Mouse (Mus musculus) retina, postnatal 7 days (tissue): ENCODE results near the gene Camta1.
A peak's percentile ranks its signal among the peaks of the same experiment; 100 is the strongest.
"Not testable (repeated sequence)": the region's sequence is repeated elsewhere in the genome, so short reads cannot be mapped to it uniquely, and the experiment has no call there.

ENCODE experiments used
- DNase-seq: peaks from one replicate; pipeline ENCODE4 v3.0.0-alpha.2; 2012; ENCODE audit warnings: low read depth, low spot score

The Camta1 gene

DNA sequence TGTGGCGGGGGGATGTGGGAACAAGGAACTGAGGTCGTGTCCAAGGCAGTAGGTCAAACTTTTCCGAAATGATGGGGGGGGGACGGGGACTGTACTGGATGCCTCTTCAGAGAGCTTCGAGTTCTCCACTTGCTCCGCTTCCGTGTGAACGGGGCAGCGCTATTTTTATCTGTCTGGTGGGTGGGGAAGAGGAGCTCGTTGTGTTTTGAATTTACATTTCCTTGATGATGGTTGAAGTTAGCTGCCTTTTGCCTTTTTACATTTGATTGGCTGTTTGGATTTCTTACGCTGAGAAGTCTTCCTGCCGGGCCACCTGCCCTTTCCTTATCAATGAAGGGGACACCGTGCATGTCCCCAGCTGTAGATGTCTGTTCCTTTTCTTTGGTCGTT lies 923.6 kb downstream of the Camta1 start:
- DNase-seq: no peak

DNA sequence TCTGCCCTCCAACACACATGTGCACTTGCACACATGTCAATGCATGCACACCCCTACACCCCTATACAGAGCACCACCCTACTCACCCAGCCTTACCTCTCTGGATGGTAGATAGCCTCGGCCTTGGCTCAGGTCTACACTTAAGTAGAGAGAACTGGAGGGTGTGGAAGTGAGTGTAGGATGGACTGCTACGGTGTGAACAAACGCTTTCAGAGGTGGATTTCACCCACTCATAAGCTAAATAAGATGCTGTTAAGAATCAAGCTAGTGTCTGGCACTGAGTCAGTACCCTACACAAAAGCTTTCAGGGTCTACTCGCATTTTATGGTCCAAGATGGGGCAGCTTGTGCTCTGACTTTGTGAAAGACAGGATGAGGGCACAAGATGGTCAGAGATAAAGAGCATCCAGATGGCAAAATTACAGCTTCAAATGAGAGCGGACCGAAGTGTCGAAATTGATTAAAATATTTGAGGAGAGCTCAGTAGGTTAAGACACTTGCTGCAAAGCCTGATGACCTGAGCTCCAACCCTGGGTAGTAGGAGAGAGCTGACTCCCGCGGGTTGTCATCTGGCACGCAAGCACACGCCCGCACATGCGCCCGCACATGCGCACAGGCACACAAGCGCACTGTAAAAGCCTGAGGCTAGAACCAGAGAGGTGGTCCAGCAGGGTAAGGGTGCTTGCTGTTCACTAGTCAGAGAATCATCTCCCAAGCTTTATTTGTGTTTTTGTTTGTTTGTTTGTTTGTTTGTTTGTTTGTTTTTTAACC lies 924.2 kb downstream of the Camta1 start:
- DNase-seq: no peak

DNA sequence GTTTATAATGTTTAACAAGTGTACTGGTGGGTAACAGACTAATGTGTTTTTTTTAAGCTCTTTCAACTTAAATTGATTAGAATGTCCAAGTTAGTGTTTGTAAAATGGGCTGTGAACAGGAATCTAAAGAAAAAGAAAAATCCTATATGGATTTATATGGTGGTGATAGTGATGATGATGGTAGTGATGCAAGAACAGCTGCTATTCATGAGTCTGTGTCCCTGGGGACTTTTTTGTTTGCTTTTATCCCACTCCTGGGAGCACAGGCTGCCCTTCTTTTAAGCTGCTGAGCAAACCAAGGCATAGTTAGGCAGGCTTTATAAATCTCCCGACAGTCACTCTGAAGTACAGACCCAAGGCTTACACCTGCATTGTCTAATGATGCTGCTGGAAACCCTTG lies 928.2 kb downstream of the Camta1 start:
- DNase-seq: no peak

DNA sequence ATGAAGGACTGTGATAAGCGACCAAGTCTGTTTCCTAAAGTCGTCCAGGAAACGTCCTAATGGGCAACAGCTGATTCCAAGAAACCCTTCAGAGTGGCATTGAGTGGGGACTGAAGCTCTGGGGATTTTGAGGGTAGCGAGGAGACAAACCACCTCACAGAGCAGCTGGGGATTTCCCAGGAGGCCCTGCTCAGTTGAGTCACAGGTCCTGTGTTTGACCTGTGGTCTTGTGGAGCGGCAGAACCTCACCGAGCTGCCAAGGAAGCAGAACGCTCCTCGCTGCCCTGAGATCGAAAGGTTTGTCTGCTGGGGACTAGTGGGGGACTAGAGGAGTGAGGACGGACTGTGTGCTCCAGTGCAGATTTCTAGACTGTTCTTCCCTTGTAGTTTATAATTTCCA lies 933.9 kb downstream of the Camta1 start:
- DNase-seq: no peak

DNA sequence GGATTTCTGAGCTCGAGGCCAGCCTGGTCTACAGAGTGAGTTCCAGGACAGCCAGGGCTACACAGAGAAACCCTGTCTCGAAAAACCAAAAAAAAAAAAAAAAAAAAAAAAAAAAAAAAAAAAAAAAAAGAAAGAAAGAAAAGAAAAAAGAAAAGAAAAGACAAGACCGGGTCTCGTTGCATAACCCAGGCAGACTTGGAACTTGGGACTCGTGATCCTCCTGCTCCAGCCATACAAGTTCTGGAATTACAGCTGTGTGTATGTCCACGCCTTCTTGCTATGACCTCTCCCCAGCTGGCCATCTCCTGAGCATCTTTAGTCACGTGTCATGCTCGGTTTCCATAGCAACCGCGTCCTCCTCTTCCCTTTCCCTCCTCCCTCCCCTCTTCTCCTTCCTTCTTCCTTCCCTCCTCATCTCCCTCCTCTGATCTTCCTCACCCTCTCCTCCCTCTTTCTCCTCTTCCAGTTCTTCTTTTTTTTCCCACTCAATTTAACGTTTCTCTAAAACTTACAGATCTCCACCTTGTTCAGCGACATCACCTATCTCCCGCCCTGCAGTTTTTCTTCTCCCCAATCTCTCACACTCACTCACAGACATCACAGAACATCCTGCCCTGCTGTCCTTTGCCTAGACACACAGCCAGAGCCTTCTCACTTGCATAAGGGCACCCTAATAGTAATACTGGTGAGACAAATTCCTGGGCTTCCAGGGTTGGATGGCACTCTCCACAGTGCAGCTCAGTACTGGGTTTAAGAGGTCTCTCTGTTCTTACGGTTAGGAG lies 934.6 kb downstream of the Camta1 start:
- DNase-seq: no peak

DNA sequence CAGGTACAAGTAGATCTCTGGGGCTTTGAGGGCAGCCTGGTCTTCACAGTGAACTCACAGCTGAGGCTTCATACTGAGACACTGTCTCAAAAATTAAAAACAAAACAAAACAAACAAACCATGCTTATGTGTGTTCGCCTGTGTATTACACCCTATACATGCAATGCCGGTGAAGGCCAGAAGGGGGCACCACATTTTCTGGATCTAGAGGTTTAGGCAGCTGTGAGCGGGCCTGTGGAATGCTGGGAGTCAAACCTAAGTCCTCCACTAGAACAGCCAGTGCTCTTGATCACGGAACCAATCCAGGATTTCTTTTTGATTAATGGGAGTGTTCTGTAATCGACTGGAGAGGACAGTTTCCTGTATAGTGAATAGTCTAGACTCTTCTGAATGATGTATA lies 935.8 kb downstream of the Camta1 start:
- DNase-seq: no peak

DNA sequence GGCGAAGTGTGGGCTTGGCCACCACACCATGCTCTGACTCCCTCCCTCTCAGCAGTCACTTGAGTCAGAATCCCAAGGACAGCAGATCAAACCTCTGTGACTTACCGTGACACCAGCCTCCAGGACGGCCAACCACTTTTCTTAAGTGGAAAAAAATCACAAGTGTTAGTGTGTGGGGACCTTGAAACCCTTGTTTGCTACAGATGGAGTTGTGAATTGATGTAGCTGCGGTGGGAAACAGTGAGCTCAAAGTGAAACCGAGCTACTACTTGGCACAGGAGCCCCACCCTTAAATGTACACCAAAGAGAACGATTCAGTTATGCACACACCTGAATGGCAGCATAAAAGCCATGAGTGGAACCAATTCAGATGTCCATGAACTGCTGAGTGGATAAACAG lies 936.7 kb downstream of the Camta1 start:
- DNase-seq: no peak

DNA sequence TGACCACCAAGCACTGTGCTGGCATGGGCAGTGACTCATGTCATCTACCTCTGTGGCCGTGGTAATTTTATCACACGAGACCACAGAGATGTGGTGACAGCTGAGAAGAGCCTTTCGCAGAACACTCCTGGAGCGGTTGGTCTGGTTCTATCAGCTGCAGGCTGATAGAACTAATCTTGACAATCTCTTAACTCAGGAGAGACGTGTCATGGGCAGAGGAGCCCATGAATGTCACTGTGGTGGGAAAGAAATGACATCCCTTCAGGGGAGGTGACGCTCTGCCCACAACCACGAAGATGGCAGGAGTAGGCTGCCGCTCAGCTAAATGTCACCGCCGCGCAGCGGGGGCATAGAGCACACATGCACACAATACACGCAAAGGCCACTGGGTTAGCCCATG lies 937.4 kb downstream of the Camta1 start:
- DNase-seq: no peak

DNA sequence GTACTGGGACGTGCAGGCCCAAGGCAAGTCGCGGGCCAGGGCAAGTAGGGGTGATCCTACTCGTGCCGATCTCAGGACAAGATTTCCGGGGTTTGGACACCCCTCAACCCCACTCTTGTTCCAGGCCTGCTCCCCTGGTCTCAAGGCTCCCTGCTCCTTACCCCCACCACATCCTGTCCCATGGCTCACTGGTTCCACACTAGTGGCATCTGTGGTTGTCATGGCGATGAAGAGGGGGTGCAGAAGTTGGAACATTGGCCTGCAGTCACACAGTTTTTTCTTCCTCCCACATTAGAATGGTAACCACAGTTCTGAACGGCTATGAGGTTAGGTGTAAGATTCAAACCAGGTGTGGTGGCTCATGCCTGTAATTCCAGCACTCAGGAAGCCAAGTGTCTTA lies 940.5 kb downstream of the Camta1 start:
- DNase-seq: no peak

DNA sequence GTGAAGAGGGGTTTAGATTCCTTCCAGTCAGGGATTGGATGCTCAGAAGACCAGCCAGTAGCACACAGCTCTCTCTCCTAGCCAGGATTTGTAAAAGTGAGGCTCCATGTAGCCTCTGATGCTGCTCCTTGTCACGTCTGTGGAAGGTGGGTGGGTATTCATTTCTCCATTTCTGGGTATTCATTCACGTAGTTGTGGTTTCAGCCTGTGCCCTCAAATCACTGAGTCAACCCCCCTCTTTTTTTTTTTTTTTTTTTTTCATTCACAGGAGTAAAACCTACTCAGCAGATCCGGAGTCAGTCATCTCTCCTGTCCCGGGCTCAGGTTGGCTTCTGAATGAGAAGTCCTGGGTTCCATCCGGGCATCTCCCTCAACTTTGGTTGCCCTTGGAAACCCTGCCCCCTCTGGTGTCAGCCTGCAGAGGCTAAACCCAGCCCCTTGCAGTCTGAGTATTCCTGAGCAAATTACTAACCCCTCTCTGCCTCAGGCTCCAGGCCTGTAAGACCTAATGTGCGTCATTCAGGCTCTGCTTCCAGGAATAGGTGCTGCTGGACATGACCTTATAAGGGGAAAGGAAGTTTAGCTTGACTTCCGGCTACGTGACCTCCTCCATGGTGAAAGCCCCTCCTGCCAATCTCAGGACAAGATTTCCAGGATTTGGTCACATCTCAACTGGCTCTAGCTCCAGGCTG lies 944.2 kb downstream of the Camta1 start:
- no peak for DNase-seq

DNA sequence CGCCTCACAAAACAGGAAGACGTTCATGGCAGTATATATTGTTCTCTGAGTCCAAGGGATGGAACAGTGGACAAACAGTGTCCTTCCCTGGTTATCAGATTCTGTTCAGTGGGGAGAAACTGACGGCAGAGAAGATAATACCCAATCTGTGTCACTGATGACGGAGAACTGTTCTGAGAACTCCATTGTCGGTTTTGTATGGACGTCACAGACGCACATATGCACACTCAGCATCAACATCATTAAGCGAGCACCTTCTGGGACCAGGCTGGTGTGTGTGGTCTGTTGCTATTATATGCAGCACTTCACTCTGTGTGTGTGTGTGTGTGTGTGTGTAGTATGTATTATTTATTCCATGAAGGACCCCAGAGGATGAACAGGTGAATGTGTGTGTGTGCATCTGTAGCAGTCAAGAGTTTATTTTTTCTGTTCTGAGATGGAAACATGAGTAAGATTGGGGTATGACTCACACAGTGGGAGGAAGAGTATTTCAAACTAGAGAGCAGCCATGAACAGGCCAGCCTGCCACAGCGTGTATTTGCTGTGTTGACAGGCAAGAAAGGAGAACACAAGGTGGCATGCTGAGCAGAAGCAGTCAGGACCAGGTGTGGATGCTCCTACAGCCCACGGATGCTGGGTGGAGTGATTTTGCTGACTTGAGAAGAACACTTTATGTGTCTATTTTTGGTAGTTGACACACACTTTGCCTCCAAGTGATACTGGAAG lies 946.3 kb downstream of the Camta1 start:
- no peak for DNase-seq

DNA sequence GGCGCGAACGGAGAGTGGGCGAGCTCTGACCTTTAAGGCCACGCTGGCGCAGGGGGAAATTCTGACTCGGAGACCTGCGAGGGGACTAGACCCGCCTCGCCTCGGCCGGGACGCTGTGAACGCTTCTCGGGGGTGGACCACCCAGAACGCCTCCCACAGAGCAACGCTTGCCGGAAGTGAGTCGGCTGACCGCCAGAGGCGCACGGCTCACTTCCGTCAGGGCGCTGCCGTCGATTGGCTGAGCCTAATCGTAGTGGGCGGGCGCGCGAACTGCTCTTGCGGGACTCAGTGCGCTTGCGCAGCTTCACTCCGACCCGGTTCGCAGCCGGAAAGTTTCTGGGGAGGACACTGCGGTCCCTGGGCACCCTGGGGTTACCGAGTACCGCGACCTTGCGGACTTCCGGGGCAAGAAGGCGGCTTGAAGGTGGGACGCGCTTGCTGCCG lies 947.4 kb downstream of the Camta1 start, which contains the start of the genes Park7 and Tnfrsf9:
Park7 (minus strand) TSS at position 148 of the 444 bp plus-strand sequence.
Tnfrsf9 (plus strand) TSS at position 273 of the 444 bp plus-strand sequence.
- DNase-seq: peak; percentile 89

DNA sequence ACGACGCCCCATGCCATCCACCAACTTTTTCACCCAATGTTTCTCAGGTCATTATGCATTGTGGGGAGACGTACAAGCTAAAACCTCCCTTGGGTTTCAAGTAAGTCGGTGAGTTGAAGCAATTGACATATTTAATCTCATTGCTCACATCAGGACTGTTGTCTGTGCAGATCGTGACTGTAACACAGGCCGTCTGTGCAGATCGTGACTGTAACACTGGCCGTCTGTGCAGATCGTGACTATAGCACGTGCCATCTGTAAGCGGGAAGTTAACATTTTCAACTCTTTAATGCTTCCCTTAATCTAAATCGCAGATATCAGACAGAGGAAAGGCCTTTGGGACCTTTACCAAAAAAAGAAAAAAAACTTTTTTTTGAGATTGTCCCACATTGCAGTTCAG lies 947.9 kb downstream of the Camta1 start:
- DNase-seq: no peak

DNA sequence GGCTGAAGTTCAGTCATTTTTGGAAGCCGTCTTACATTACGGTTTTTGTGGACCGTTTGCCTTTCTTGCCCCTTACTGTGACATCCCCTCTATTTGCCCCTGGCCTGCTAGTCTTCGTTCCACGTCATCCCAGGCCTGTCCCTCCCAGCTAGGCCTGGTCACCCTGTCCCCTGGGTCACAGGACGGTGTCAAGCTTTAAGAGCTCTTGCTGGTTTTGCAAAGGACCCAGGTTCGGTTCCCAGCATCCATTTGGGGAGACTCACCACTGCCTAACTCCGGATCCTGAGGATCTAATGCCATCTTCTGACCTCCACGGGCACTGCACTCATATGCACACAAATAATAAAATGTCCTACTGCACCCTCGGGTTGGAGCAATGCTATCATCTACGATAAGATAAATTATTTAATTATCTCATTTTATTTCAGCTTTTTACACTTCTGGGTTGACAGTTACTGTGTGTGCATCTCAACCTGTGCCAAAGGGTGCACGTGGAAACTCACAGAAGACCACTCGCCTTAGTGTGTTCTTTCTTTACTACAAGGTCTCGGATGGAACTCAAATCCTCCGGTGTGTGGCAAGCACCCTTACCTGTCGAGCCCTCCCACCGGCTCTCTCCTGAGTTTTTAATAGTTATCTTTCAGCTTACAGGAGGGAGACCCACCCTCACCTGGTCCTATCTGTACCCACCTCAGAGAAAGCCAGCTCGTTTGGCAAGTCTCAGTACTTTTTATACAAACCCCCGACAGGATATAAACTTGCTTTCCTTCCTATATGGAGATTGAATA lies 951.3 kb downstream of the Camta1 start:
- DNase-seq: no peak

DNA sequence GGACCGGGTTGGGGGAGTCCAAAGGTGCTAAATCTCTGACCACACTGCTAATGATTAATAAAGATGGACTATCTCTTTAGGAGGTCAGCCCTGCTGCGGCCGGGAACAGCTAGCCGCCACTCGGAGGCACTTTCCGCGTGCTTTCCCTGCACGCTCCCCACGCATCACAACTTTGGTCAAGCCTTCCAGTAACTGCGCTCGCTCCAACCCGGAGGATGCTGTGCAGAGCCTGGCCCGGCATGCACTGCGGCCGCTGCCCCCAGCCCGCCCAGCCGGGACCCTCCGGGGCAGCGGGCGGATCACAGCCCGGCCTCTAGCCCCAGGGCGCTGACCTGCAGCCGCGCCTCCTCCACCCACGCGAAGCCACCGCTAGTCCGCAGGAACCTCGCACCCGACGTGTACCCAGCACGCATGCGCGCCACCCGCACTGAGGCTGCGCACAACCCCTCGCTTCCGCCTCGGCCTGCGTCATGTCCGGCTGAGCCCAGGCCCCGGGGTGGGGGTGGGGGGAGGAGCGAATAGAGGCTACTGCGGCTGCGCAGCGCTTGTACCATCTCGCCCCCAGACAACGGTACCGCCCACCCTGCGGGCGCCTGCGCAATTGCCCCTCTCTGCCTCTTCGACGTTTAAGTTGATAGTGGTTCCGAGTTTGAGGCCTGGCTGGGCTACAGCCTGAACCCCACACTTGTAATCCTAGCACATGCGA lies 952.1 kb downstream of the Camta1 start:
- DNase-seq: peak; percentile 99

DNA sequence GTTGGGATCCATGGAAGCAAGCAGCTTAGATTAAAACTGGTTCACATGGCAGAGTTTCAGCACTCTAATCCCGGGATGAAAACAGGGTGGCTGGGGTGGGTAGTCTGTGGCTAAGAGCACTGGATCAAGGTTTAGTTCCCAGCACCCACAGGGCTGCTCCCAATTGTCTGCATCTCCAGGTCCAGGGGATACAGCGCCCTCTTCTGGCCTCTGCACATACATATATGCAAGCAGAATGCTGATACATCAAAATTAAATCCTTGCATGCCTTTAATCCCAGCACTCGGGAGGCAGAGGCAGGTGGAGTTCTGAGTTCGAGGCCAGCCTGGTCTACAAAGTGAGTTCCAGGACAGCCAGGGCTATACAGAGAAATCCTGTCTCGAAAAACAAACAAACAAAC lies 953.2 kb downstream of the Camta1 start:
- DNase-seq: not testable (repeated sequence)

DNA sequence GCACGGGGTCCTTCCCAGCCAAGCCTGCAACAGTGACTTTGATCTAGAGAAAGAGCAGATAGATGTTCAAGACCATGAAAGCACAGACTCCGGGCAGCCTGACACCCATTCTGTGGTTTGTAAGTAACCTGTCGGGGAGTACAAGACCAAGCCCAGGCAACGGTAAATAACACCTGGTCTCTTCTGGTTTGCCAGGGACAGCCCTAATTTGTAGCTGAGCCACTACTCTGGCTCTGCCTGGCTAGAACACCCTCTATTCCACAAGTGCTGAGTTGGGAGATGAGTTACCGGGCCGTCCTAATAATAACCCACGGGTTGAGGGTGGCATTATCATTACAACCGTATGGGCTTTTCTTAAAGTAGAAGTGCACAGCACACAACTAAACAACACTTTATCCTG lies 954.6 kb downstream of the Camta1 start:
- DNase-seq: no peak

DNA sequence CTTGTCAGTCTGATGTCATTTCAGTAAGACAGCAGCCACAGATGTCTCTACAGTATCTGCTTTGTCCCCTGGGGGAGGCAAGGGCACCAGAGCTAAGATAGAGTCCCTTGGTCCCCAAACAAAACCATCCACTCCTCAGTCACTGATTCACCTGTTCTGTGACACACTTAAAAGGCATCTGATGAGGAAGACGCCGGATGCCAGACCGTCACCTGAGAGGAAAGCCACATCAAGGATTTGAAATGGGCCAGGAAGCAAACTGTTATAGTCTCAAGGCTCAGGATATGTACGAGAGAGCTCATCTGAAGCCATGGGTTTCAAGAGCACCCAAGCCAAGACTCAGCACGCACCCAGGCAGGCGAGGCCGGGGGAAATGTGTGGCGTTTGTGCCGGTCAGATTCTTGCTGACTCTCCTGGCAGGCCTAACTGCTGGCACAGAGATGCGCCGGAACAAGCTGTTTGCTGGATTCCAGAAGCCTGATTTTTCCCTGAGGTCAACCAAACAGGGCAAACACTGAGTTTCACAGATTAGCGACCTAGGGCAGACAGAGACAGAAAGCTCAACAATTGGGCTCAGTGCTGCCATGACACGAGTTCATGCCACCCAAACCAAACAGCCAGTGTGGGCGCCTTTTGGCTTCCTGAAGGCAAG lies 958.5 kb downstream of the Camta1 start:
- no peak for DNase-seq

DNA sequence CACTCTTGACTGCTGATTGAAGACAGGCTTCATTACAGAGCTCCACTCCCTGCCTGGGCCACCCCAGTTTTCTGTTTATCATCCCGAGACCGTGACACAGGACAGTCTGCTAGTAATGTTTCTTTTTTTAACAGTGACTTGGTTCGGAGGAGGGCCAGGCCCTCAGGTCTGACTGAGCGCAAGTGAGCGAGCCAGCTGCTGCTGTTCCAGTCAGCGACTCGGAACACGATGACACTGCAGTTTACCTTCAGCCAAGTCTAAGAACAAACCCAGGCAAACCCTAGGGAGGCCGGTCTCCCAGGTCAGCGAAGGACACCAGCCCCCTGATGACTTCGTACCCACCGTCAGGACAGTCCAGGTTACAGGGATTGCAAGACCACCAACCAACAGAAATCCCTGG lies 959.6 kb downstream of the Camta1 start:
- no peak for DNase-seq

DNA sequence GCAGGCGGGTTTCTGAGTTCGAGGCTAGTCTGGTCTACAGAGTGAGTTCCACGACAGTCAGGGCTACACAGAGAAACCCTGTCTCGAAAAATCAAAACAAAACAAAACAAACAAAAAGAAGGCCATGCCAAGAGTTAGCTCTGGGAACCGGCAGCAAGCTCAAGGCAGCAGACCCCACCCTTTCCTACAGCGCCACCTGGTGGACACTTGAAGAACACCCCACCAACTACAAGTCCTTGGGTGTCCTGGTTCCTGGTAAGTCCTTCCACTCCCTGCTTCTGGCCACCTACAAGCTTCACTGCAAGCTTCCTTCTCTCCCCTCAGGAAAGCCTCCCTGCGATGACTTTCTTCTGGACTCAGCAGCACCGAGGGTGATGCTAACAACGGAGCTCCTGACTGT lies 960.0 kb downstream of the Camta1 start:
- DNase-seq: peak; percentile 60
